Mouse (Mus musculus) cerebellum, adult 9-10 months (tissue): ENCODE measurements around the gene Rpp21.

Experiments used
- DNase-seq: peaks from one replicate; pipeline ENCODE4 v3.0.0; 2022

Rpp21 gene

GRCm38 (mm10) chr17:36233572-36233971, 24.3 kb downstream of the Rpp21 start:
- no peak for DNase-seq

GRCm38 (mm10) chr17:36231318-36231717, 26.6 kb downstream of the Rpp21 start:
- DNase-seq, result no peak

- DNase-seq, result no peak
Measured at GRCm38 (mm10) chr17:36229046-36229445, 28.8 kb downstream of the Rpp21 start.

GRCm38 (mm10) chr17:36226921-36227320, 30.9 kb downstream of the Rpp21 start:
- DNase-seq, result no peak

GRCm38 (mm10) chr17:36225231-36225824, 32.5 kb downstream of the Rpp21 start:
- DNase-seq, result no peak

GRCm38 (mm10) chr17:36224451-36224850, 33.4 kb downstream of the Rpp21 start:
- no peak for DNase-seq

GRCm38 (mm10) chr17:36218594-36219155, 39.2 kb downstream of the Rpp21 start:
- DNase-seq, result no peak

- no peak for DNase-seq
Measured at GRCm38 (mm10) chr17:36215586-36215985, 42.3 kb downstream of the Rpp21 start.

- no peak for DNase-seq
Measured at GRCm38 (mm10) chr17:36206846-36207245, 51.0 kb downstream of the Rpp21 start.

- DNase-seq, result no peak
Measured at GRCm38 (mm10) chr17:36205862-36206261, 52.0 kb downstream of the Rpp21 start.
